Mouse (Mus musculus) urinary bladder, postnatal 10 days (tissue): ENCODE results near the gene Skap1.
"Not testable (repeated sequence)": the region's sequence is repeated elsewhere in the genome, so short reads cannot be mapped to it uniquely, and the experiment has no call there.

Experiments used
- DNase-seq: peaks from one replicate; pipeline ENCODE4 v3.0.0; 2022; ENCODE audit warnings: low spot score

Skap1 gene

GRCm38 (mm10) chr11:96696842-96697455 is 232.6 kb downstream of the Skap1 start:
- DNase-seq = no peak

- no peak for DNase-seq
These were observed 233.1 kb downstream of the Skap1 start for GRCm38 (mm10) chr11:96697467-96697866.

- DNase-seq = no peak
These were observed 239.4 kb downstream of the Skap1 start for GRCm38 (mm10) chr11:96703813-96704212.

GRCm38 (mm10) chr11:96711268-96711667 is 246.9 kb downstream of the Skap1 start:
- DNase-seq = no peak

DNA sequence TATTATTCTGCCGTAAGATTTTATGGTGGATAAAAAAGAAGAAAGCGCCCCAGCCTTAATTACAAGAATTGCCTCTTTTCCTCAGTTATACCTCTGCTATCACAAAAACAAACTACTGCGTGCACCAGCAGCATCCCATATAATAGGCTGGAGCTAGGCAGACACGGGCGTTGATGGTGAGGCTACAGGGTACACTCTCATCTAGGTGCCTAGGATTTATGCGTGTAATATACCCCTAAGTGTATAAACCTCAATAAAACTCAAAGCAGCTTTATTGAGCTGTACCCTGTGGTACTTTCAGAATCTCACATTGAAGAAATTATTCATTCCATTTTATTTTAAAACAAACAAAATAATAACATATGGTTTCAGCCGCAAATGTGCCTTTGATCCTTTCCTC is 247.3 kb downstream of the Skap1 start:
- no peak for DNase-seq

DNA sequence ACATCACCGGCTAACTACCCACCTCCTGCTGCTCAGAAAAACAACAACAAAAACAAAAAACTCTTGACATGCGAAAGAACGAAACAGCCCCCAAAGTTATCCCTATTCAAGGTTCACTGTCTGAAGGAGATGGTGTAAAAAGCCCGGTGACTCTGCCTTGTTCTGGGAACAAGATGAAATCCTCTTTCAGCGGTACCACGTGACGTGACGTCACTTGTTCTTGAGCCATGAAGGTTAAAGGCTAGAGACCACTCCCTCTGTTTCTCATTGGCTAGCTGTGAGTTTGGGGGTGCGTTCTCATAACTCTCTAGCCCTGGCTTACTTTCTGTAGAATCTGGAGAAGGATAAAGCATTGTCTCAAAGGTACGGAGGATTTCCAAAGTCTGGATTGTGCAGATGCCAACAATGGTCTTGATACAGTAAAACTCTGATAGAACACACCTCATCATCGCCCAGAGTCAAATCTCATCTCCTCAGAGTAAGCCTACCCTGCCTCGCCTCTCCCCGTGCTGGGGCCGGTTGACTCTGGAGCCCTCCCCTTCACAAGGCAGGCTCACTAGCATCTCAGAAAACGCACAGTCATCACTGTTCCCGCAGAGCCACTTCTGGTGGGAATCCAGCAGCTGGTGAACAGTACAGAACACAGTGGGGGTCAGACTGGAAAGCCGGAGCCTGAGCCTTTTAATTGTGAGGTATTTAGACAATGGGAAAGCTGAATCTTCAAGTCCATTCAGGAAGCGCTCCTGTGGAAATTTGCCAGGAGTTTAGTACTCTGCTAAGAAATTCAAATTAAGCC is 249.0 kb downstream of the Skap1 start:
- DNase-seq = no peak

GRCm38 (mm10) chr11:96714011-96714410 is 249.6 kb downstream of the Skap1 start:
- no peak for DNase-seq

- not testable (repeated sequence) for DNase-seq
These were observed 250.8 kb downstream of the Skap1 start for GRCm38 (mm10) chr11:96715168-96715567.

DNA sequence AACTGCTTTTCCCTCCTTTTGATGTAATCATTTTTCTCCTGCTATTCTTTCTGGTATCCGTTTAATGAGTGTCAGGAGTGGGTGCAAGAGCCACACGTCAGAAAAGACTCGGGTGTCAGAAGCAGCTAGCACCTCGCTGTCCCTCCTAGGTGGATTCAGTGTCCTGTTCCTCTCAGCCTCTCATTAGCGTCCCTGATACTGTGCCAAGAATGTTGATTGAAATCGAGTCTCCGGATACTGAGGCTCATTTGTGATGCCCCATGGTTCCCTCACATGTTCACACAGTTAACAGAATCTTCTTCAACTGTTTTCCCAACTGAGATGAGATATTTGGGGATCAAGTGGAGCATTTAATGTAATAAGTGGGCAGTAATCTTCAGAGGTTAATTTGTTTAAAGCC is 254.2 kb downstream of the Skap1 start:
- DNase-seq = no peak

- no peak for DNase-seq
These were observed 261.4 kb downstream of the Skap1 start for GRCm38 (mm10) chr11:96725833-96726232.

DNA sequence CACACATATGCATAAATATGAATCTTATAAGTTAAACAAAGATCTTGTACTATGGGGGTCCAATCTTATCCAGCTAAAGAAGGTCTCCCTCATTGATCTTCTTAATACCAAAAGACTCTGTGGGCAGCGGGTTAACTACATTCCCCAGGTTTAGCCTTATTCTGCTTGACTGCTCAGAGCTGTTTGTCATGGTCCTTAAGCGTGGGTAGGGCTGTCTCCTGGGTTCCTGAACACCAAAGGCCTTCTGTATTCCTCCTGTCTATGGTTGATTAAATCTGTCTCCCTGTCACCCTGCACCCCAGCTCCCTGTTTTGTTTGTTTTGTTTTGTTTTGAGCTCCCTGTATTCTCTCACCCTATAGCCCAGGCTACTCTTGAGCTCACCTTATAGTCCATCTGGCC is 264.2 kb downstream of the Skap1 start:
- no peak for DNase-seq

DNA sequence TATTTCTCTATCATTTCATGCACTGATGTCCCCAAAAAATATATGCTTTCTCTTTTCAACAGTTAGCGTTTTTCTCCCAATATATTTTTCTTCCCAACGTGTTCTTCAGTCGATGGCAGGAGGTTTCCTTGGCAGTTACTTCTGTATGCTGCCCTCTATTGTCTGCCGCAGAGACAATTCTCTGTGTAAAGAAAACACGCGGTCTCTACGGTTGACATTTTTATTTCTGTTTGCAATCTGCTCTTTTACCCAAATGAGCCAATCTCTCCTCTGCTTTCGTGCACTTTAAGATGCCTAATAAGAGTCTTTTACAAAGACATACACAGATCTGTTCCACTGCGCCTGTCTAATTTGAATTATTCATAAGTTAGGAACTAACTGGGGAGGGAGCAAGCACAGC is 265.1 kb downstream of the Skap1 start:
- no peak for DNase-seq

DNA sequence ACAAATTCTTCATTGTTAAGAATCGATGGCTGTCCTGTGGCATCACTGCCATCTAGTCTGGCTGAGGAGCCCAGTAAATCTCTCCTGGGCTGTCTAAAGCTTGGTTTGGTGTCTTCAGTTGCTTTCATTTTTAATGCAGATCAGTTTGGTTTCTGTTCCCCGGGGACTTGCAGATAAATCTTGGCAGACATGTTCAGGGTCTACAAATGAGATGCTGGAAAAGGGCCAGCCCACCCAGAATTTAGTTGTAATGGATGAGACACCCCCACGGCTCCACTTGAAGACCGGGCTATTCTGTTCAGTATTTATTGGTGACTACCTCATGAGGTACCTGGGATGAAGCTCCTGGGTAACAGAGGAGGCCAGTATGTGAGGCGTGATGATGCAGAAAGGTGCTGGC is 265.9 kb downstream of the Skap1 start:
- no peak for DNase-seq

DNA sequence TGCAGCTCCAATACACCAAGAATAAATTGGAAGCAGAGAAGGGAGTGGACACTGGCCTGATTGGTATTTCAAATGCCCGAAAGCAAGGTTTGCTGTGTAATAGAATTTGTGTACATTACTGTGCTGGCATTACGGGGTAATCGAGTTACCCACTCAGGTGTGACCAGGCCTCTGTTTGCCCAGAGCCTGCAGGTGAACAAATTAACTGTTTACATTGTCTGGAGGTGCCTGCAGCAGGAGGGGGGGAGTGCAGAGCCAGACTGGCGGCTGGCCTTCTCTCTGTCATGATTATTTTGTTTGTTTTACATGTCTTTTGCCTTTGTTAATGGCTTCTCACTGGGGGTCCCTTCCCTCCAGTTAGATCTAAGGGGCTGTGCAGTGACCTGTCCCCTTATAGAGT is 268.3 kb downstream of the Skap1 start:
- DNase-seq = no peak

- DNase-seq = no peak
These were observed 271.5 kb downstream of the Skap1 start for GRCm38 (mm10) chr11:96735908-96736307.

DNA sequence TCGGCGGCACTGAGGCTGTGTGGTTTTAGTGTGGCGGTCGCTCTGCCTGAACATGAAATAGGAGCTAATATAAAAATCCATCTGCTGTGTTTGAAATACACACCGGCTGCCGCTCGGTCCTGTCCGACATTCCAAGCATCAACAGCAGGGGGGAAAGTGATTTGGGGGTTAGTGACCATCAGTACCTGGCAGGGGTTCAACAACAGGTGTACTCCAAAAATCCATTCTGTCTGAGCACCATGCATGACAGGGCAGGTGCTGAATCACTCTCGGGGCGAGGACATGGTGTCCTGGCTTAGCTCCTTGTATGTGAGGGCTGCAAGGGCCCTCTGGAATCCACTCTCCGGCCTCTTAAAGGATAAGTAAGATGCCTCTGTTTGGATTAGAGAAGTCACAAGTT is 272.0 kb downstream of the Skap1 start:
- no peak for DNase-seq

GRCm38 (mm10) chr11:96737673-96738471 is 273.5 kb downstream of the Skap1 start:
- DNase-seq = no peak

DNA sequence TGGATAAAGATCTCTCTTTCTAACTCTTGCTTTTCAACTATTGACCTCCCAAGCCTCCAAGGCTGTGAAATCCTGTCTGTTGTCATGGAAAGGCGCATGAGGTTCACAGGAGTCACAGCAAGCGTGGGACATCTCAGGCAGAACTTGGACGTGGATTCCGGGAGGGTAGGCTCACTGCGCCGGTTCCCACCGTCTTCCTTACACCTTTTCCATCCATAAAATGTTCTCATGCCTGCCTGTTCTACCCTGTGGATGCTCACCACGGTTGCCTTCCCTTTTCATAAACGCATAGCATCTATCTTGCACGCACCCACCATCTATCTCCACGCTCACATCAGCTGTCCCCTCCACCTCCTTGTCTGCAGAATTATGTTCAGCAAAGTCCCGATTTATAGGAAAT is 276.4 kb downstream of the Skap1 start:
- no peak for DNase-seq

GRCm38 (mm10) chr11:96741995-96742394 is 277.6 kb downstream of the Skap1 start:
- no peak for DNase-seq

- DNase-seq = no peak
These were observed 278.6 kb downstream of the Skap1 start for GRCm38 (mm10) chr11:96743000-96743399.

DNA sequence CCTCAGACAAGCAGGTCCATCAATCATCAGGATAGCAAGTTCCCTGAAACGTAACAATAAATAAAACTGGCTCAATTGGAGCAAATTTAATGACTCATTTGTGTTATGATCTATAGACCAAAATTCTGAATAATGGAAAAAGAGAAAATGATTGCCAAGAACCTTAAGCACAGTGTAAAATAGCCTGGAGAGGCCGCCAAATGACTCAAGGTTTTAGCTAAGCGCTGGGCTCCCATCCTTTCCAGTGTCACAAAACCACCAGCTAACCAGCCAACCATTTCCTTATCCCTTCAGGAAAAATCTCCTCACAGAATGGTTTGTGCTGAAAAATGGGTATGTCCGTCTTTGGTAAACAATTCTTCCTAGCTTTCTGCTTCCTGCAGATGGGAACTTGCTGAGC is 279.5 kb downstream of the Skap1 start:
- DNase-seq = no peak

GRCm38 (mm10) chr11:96746648-96747047 is 282.3 kb downstream of the Skap1 start:
- DNase-seq = no peak

DNA sequence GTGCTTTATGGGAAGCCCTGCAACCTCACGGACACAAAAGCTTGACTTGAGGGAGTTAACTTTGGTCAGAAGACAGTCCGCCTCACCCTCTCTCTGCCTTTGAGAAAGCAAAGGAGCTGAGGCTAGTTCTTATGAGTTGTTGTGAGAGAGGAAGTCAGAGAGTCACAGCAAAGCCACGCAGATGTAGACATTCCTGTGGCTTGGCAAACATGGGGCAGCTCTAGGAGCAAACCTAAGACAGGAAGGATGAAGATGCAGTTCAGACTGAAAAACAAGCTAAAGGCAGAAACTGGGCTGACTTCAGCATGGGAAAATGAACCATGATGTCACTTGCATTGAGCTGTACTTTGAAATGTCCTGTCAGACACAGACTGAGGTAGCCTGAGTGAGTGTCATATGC is 283.2 kb downstream of the Skap1 start:
- no peak for DNase-seq
